In the genomic region with DNA sequence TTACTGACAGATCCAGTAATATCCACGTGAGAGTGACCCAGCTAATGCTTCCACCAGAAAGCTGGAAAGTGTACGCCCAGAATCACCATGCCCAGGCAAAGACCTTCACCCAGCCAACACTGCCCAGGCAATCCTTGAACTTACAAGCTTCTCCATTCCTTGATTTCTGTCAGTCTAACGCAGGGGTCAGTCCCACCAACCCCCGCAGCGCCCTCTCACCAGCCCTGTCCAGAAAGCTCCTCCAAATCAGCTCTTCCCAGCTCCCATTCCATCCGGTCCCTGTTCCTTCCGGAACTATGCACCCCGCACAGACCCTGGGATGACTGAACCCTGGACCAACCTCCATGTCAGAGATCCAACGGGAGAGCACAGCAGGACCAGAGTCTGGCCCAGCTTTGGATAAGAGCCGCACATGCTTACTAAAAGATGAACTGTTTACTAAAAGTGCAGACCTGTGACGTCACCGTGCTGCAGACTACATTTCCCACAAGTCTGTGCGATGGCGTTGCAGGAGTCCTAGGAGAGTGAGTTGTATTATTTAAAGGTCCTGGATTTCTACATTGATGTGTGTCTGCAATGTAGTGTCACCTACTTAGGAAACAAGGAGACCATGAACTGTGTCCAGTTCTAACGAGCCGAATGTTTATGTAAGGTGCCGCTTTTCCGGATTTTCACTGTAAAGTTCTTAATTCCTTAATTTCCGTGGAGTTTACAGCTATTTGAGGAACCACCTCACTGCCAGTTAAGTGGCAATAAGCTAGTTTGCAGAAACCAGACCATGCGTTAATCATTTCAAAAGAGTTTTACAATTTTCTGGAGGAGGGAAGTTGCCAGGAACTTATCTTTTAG, we compare ENCODE assay signal across 8 mouse cellular contexts. TPM values are rescaled to one million over a fixed set of nuclear protein-coding genes. Genes with fewer than 3 reads are reported as not detected.
DNase-seq lines count a peak whose midpoint lies in the region; ATAC-seq and TF ChIP-seq lines count a peak whose summit lies in the region.

Zfp874a (minus strand) TSS at position 453 of the 849 bp plus-strand sequence.

- H3K4me1 ChIP-seq in forebrain, embryonic 15.5 days: peaks cover 8% of the 10 kb centered on the region
- H3K4me1 ChIP-seq in lung, adult 2 months (ENCODE audit: control insufficient read depth, insufficient read depth, low read length): no peaks in the 10 kb centered on the region

- 3% methylated on average over 20 of the region's 20 CpGs for WGBS in forebrain, embryonic 15.5 days
- under 1% methylated on average over 20 of the region's 20 CpGs for WGBS in lung, adult 2 months

- H3K36me3 ChIP-seq in forebrain, embryonic 15.5 days: peaks cover 6% of the 10 kb centered on the region

- TF ChIP-seq CTCF in lung, adult 2 months (IDR thresholded peaks at IDR 0.05; ENCODE audit: insufficient read depth, low read length): no peak

- ATAC-seq in forebrain, embryonic 15.5 days (replicated peaks): peak; percentile 98
- ATAC-seq in neutrophil, adult 5-6 weeks (ENCODE audit: extremely low read depth, insufficient number of reproducible peaks, low FRiP score, poor library complexity, severe bottlenecking): peak; percentile 100

- DNase-seq in ES-CJ7 (ENCODE audit: low read depth, low spot score): peak; percentile 86
- peak; percentile 92 for DNase-seq in cerebellum, adult 11-12 months
- DNase-seq in heart, postnatal 25 days (ENCODE audit: low spot score): peak; percentile 84
- peak; percentile 85 to 97 for DNase-seq in layer of hippocampus, adult 18-20 months (ENCODE audit: low spot score in 2 of 2)
- DNase-seq in lung, adult 2 months: peak; percentile 90
- DNase-seq in thymus, adult 18-20 months: peak; percentile 79 to 84

- no peaks in the 10 kb centered on the region for H3K27me3 ChIP-seq in forebrain, embryonic 15.5 days

- peak; percentile 41; the same call in 1 of the 2 replicates for TF ChIP-seq POLR2A in lung, adult 2 months (IDR thresholded peaks at IDR 0.05; ENCODE audit: borderline replicate concordance, extremely low read depth, low read depth, low read length)

- H3K27ac ChIP-seq in forebrain, embryonic 15.5 days (replicated peaks): no peak within 1 kb of the TSS

- peak within 1 kb of the TSS; percentile 55 for H3K9ac ChIP-seq in forebrain, embryonic 15.5 days (replicated peaks)

- intact Hi-C loops in heart, postnatal 25 days (cut with DNase I): loop anchor here (2.0 to 5.0 kb wide), 2 partner anchors 33 to 76 kb away; partner anchors contain the start of genes Gm26965, Zfp87 and Zfp874b

- H3K4me2 ChIP-seq in forebrain, embryonic 15.5 days (replicated peaks): peak within 1 kb of the TSS; percentile 68

- H3K9me3 ChIP-seq in forebrain, embryonic 15.5 days: no peaks in the 10 kb centered on the region

- H3K4me3 ChIP-seq in forebrain, embryonic 15.5 days: peak within 1 kb of the TSS; percentile 59
- peak within 1 kb of the TSS; percentile 77 for H3K4me3 ChIP-seq in lung, adult 2 months (replicated peaks; ENCODE audit: extremely low read depth, low read depth, low read length)

RNA-seq across cellular contexts. Expression of gene Zfp874a, which starts in this region (rescaled TPM):
- 7.3 and 7.5 TPM in 2 replicates for polyA plus RNA-seq in forebrain, embryonic 15.5 days (2015; fragmentation: Nextera tagmentation; extraction: Ambion mirVana)
- total RNA-seq in heart, postnatal 25 days (2021): 1 to 10 TPM; 7.1 to 7.8 TPM
- 10 to 100 TPM; 13.2 to 14.5 TPM for total RNA-seq in layer of hippocampus, adult 18-20 months (2021)
- polyA plus RNA-seq in lung, adult 2 months (2012; rRNA removed): 0.66 and 2.5 TPM in 2 replicates
- 21.8 and 22.7 TPM in 2 replicates for total RNA-seq in neutrophil, adult 5-6 weeks (2017)
